Mouse (Mus musculus) retina, embryonic 14.5 days (tissue): ENCODE data around the gene Gadd45b.
A peak's percentile ranks its signal among the peaks of the same experiment; 100 is the strongest.

Experiments
- DNase-seq: peaks from one replicate; pipeline ENCODE4 v3.0.0-alpha.2; 2015; ENCODE audit warnings: low spot score

The Gadd45b gene

DNA sequence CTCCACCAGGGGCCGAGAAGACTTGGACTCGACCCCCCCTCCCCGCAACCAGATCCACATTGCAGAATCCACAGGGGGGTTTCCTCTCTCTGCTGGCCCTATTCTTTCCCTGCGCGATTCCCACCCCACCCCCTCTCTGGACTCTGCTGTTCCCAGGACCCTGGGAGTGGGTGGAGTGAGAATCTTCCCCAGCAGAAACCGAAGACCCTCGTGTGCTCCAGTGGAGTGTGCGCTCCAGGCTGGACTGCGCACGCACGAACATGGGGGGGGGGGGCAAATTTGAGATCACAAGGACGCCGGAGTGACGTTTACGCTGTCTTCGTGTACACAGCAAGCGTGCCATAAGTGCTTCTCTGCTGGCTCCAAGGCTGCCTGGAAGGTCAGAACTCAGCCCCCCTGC is 5.8 kb downstream of the Gadd45b start:
- DNase-seq: no peak

DNA sequence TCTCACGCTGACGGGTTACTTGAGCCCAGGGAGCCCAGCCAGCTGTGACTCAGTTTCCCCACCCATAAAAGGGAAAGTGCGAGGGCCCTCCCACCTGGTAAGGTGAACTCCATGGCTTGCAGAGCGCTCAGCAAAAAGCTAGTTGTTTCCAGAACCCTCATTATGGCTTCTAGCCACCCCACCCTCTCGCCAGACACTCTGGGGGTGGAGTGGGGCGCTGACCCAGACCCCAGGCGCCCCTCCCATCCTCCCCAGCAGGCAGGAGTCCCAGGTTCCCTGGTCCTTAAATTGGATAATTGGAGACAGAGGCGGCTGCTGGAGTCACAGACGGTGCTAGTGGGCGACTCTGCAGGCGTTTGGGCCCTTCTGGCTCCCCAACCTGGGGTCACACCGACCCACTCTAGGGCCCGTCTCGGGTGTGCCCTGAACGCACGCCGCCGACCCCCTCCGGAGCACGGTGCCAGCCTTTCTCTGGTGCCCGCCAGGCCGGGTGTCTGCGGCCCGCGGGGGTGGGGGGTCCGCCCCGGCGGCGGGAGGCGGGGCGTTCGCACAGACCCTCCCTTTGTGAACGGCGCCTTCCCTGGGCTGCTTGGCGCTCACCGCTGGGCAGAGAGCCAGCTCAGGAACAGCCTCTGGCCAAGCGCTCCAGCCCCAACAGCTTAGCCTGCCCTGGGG is 6.4 kb downstream of the Gadd45b start:
- DNase-seq: no peak

DNA sequence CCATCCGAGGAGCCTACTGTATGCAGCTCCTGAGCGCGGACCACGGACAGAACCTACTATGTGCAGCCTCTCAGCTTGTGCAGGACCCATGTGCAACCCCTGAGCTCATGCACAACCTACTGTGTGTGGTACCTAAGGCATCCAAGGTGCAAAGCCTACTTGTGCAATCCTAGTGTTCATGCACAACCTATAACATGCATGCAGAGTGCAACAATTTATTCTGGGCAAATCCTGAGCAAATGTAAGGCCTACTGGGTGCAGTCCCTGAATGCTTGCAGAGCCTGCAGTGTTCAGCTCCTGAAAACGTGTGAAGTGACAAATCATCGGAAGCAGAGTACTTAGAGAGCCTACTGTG is 6.9 kb downstream of the Gadd45b start:
- no peak for DNase-seq

DNA sequence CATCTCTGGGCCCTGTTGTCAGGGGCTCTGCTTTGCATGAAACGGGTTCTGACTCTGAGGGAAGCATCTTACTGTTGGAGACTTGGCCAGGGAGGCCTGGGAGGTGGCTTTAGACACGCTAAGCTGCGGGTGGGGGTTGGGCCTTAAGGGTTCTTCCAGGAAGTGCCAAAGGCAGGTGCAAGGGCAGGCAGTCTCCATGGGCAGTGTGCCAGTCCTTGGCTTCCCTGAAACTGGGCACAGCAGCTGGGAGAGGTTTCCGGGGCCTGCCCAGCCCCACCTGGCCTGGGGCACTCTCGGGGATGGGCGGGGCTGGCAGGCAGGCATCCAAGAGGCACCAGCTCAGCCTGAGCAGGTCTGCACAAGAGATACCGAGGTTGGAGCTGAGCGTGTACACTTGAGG is 7.8 kb downstream of the Gadd45b start:
- DNase-seq: no peak

DNA sequence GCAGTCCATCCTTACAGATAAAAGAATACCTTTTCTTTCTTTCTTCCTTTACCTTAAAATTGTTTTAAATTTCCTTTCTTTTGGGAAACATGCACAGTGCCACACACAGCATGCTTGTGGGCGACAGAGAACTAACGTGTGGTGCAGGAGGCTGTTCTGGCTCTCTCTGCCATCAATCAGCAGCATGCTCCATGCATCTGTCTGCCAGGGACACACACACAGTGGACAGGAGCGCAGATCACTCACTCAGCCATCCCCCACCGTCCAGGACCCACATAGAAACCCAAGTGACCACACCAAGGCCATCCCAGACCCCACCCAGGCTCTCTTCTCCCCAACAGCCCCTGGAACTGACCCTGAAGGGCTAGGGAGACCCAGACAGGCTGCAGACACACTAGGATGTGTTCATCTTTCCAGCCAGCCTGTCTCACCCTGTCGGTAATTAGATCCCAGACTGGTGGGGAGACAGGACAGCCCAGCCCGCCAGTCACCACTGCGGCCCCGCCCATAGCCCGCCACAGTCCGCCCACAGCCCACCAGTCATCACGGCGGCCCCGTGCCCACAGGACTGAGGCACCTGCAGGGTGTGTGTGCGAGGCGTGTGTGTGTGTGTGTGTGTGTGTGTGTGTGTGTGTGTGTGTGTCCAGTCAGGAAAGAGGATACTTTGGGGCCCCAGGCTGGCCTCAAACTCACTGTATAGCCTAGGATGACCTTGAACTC is 9.1 kb downstream of the Gadd45b start:
- no peak for DNase-seq

DNA sequence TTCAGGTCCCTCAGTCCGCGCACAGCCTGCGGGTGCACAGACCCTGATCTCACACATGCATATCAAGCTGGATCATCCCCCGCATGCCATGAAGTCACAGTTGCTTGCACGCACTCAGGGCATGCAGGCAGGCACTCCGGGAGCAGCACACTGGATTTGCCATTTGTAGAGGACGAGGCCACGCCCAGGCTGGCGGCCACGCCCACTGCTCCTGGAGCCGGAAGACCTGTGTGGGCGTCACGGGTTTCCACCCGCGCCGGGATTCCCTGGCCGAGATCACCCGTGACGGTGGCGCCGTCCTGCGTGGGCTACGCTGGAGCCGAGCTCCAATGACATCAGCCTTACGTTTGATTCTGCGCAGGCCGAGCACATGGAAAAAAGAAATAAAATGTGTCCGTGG is 9.8 kb downstream of the Gadd45b start:
- peak; percentile 80 for DNase-seq

DNA sequence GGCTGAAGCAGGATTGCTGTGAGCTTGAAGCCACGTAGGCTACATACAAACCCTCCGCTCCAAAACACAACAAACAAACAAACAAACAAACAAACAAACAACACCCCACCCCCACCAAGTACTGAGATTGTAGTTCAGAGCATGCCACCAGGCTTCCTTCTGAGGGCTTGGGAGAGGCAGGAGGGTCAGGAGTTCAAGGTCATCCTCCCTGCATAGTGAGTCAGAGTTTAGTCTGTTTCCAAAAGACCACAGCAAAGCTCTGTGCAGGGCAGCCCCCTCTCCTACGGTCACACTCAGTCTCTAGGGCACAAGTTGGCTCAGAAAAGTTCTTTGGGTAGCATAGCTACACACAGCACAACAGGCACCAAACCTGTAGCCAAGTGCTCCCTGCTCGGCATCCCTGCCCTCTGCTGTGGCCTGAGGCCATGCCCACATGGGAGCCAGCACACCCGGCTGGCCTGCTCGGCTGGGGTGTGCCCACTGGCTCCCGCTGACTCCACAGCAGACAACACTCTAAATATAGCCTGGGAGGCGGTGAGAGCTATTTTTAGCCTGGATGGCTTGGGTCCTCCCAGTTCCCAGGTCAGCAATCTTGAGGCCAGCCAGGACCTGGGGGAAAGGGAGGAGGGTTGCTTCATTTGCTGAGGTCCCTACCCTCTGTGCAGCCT is 10.6 kb downstream of the Gadd45b start:
- no peak for DNase-seq

DNA sequence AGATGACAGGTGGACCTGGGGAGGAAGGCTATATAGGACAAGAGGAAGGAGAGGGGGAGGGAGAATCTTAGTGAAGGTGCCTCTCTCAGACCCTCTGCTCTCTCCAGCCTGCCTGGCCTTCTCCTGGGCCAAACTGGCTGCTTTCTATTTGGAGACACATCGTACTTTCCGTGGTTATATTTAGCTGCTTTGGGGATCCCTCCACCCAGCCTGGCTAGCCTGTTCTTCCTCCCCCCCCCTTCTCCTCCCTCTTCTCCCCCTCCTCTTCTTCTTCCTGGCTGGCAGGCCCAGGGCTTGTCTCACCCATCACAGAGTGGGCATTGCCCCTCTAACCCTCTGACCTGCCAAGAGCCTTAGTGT is 11.1 kb downstream of the Gadd45b start:
- no peak for DNase-seq

DNA sequence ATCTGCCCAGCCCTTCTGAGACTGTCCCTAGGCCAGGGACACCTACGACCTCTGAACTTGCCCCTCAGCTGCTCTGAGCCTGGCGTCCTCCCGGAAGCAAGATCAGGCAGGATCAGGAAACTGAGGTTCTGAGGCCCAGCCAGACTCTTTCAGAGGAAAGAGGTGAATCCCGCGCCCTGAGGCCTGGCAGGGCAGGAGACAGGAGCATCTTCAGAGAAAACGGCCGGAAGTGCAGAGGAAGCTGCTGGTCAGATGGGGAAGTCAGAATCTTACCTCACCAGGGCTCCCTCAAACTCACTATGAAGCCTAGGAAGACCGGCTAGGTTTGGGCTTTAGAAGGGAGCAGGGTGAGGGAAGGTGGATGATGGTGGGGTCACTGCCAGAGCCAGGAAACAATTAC is 13.0 kb downstream of the Gadd45b start:
- DNase-seq: no peak

- DNase-seq: no peak
Measured at GRCm38 (mm10) chr10:80943701-80944100, 13.8 kb downstream of the Gadd45b start.

GRCm38 (mm10) chr10:80944231-80944630 is 14.4 kb downstream of the Gadd45b start:
- no peak for DNase-seq

DNA sequence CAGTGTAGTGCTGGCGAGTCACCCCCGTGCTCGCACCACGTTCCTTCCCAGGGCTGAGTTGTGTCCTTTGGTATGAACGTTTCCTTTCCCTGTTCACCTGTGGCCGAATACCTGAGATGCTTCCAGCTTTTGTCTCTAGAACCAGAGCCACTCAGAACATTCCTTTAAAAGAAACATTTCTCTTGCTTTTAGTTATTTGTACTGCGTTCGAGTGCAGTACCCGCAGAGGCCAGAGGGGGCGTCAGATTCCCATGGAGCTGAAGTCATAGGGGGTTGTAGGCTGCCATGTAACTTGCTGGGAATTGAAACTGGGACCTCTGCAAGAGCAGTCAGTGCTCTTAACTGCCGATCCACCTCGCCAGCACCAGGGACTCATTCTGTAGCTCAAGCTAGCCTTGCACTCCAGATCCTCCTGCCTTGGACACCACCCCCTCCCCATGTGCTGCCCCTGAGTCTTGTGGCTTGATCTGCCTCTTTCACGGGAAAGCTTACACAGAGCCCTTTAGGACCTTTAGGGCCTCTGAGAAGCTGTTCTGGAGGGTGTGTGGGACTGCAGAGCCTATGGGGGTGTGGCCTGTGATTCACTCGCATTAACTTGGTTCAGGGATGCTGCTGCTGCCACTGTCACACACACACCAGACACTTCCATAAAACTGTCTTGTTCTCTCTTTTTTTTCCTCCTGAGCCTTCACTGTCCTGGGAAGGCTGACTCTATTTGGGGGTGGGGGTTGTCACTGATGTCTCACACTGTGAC is 17.0 kb downstream of the Gadd45b start:
- DNase-seq: no peak

DNA sequence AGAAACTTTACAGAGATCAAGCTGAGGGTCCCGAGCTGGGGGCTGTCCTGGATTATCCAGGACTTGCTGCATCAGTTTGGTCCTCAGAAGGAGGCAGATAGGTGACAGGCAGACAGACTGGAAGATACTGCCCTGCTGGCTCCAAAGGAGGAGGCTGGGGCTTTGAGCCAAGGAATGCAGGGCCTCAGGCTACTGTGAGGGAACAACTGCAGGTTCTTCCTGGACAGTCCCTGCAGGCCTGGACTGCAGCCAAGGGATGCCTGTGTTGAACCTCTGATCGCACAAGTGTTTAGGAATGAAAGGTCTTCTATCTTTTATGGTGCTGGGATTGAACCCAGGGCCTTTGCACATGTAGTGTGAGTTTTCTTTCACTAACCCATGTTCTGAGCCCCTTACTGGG is 17.9 kb downstream of the Gadd45b start:
- DNase-seq: no peak

DNA sequence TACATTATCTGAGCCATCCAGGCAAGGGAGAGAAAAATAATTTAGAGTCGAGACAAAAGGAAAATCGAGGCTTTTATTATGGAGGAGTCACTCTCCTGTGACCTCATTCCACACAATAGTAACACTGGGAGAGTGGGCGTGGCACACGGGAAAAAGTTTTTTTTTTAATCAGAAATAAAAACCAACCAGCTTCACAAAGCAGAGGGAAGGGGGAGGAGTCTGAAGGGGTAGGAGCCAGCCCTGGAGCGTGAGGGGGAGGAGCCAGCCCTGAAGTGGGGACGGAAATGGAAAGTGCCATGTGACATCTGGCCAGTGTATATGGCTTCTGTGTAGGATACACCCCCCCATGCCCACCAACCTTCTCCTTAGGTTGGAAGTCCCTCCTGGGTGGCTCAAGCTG is 18.7 kb downstream of the Gadd45b start:
- peak; percentile 60 for DNase-seq

DNA sequence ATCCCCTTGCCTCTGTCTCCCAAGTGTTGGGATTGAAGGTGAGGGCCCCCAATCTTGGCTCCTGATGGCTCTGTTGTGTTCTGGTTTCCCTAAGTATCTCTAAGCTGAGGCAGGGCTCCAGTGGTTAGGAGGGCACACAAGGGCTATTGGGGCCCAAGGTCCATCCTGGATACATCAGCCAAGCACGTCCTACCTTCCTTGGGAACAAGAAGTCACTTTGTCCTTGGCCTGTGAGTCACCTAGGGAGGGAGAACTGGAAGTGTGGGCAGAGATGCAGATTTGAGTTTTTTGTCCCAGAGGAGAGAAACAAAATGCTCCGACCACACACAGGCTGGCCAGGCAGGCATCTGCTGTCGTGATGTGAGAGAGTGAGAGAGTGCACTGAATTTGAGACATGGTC is 19.2 kb downstream of the Gadd45b start:
- no peak for DNase-seq

GRCm38 (mm10) chr10:80950314-80950713 is 20.4 kb downstream of the Gadd45b start:
- DNase-seq: no peak

- DNase-seq: no peak
Measured at GRCm38 (mm10) chr10:80951761-80952390, 22.0 kb downstream of the Gadd45b start.

GRCm38 (mm10) chr10:80952449-80952848 is 22.6 kb downstream of the Gadd45b start:
- no peak for DNase-seq

DNA sequence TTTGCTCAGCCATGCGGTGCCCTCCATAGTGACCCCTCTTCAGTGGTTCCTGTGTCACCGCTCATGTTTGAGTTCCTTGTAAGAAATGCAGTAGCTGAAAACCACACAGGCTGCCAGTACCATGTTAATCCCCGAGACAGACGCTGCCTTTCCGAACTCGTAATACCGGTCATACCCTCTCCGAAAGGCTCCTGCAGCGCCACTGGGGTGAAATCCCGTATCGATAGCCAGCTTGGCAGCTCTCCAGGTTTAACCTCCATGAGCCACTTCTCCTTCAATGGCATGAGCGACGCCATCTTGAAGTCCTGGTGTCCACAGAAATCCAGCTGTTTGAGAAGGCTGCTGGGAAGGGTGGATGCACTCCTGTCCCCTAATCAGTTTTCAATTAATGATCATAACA is 24.5 kb downstream of the Gadd45b start:
- no peak for DNase-seq

DNA sequence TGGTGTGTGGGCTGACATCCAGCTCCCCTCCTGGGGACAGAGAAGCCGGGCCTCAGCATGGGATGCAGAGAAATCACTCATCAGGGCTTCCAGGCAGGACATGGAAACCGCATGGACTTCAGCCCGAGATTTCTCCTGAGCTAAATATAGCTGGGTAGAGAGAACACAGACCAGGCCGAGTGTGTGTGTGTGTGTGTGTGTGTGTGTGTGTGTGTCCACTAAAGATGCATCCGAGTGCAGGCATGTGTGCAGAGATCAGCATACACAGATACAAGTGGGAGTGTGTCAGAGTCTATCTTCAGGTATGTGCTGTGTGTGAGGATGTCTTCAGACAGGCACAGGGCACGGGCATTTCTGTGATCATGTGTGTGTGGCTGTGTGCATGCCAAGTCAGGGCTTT is 25.0 kb downstream of the Gadd45b start:
- no peak for DNase-seq

DNA sequence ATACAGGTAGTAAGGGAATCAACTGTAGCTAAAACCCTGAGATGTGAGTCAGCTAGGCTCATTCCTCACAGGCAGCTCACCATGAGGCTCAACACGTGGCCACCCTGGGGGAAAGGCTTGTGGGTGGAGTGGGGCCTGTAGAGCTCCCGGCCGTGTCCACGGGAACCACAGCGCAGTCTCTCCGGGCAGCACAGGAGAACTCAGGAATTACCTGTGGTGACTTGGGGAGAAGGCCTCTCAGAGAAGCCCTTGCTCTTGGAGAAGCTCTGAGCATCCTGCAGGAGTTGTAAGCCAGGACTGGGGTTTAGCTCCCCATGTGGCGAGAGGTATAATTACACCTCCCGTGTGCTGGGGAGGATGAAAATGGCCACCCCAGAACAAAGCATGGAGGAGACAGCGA is 25.7 kb downstream of the Gadd45b start:
- DNase-seq: peak; percentile 86

GRCm38 (mm10) chr10:80956385-80956784 is 26.5 kb downstream of the Gadd45b start:
- DNase-seq: no peak
